Mouse (Mus musculus): ENCODE measurements around the gene Ndrg3. TPM values are rescaled to one million over a fixed set of nuclear protein-coding genes. Genes with fewer than 3 reads are reported as not detected.

Gene Ndrg3
- polyA plus RNA-seq, 1 experiment: 197 TPM

- Histone ChIP-seq H3K36me3 (ENCODE audit: control insufficient read depth, insufficient read depth, low read length) (peaks cover 9% of the 10 kb centered on the region; the same call in 1 of the 2 replicates), H3K4me1 (replicated peaks; ENCODE audit: control insufficient read depth, insufficient read depth, low read length) (no peaks in the 10 kb centered on the region), H3K27ac (ENCODE audit: control insufficient read depth, insufficient read depth, low read length) (no peak overlapping the region), H3K4me3 (ENCODE audit: control insufficient read depth, insufficient read depth, low read length) (no peak overlapping the region), H3K27me3 (ENCODE audit: control insufficient read depth, insufficient read depth, low read length) (no peaks in the 10 kb centered on the region)
- no peak for DNase-seq
- 94% methylated on average over 6 of the region's 6 CpGs for WGBS
- TF ChIP-seq CTCF (IDR thresholded peaks at IDR 0.05; ENCODE audit: borderline replicate concordance, control insufficient read depth, extremely low read depth, insufficient read depth, low read length, poor library complexity) (no peak), POLR2A (IDR thresholded peaks at IDR 0.05; ENCODE audit: control insufficient read depth, extremely low read depth, insufficient read depth, low read length, poor library complexity) (no peak)
Measured at GRCm38 (mm10) chr2:156935005-156935404, 56.9 kb downstream of the Ndrg3 start.

- Histone ChIP-seq H3K27me3 (ENCODE audit: control insufficient read depth, insufficient read depth, low read length) (no peaks in the 10 kb centered on the region), H3K36me3 (ENCODE audit: control insufficient read depth, insufficient read depth, low read length) (peaks cover 9% of the 10 kb centered on the region; the same call in 1 of the 2 replicates), H3K27ac (ENCODE audit: control insufficient read depth, insufficient read depth, low read length) (no peak overlapping the region), H3K4me3 (ENCODE audit: control insufficient read depth, insufficient read depth, low read length) (no peak overlapping the region), H3K4me1 (replicated peaks; ENCODE audit: control insufficient read depth, insufficient read depth, low read length) (no peaks in the 10 kb centered on the region)
- 98% methylated on average over 1 of the region's 1 CpGs for WGBS
- DNase-seq: no peak
- TF ChIP-seq POLR2A (IDR thresholded peaks at IDR 0.05; ENCODE audit: control insufficient read depth, extremely low read depth, insufficient read depth, low read length, poor library complexity): no peak
- TF ChIP-seq CTCF (IDR thresholded peaks at IDR 0.05; ENCODE audit: borderline replicate concordance, control insufficient read depth, extremely low read depth, insufficient read depth, low read length, poor library complexity): no peak
Measured at GRCm38 (mm10) chr2:156933426-156933825, 58.4 kb downstream of the Ndrg3 start.

- H3K27ac ChIP-seq (ENCODE audit: control insufficient read depth, insufficient read depth, low read length): no peak overlapping the region
- 96% methylated on average over 2 of the region's 2 CpGs for WGBS
- DNase-seq: no peak
- TF ChIP-seq POLR2A (IDR thresholded peaks at IDR 0.05; ENCODE audit: control insufficient read depth, extremely low read depth, insufficient read depth, low read length, poor library complexity) (no peak), CTCF (IDR thresholded peaks at IDR 0.05; ENCODE audit: borderline replicate concordance, control insufficient read depth, extremely low read depth, insufficient read depth, low read length, poor library complexity) (no peak)
- H3K36me3 ChIP-seq (ENCODE audit: control insufficient read depth, insufficient read depth, low read length): peaks cover 6% of the 10 kb centered on the region; the same call in 1 of the 2 replicates
- H3K4me1 ChIP-seq (replicated peaks; ENCODE audit: control insufficient read depth, insufficient read depth, low read length): no peaks in the 10 kb centered on the region
- no peaks in the 10 kb centered on the region for H3K27me3 ChIP-seq (ENCODE audit: control insufficient read depth, insufficient read depth, low read length)
- no peak overlapping the region for H3K4me3 ChIP-seq (ENCODE audit: control insufficient read depth, insufficient read depth, low read length)
Measured at GRCm38 (mm10) chr2:156931421-156931820, 60.4 kb downstream of the Ndrg3 start.

GRCm38 (mm10) chr2:156930549-156930948, 61.3 kb downstream of the Ndrg3 start:
- Histone ChIP-seq H3K27me3 (ENCODE audit: control insufficient read depth, insufficient read depth, low read length) (no peaks in the 10 kb centered on the region), H3K27ac (ENCODE audit: control insufficient read depth, insufficient read depth, low read length) (no peak overlapping the region), H3K36me3 (ENCODE audit: control insufficient read depth, insufficient read depth, low read length) (peaks cover 6% of the 10 kb centered on the region; the same call in 1 of the 2 replicates), H3K4me3 (ENCODE audit: control insufficient read depth, insufficient read depth, low read length) (no peak overlapping the region), H3K4me1 (replicated peaks; ENCODE audit: control insufficient read depth, insufficient read depth, low read length) (no peaks in the 10 kb centered on the region)
- DNase-seq: no peak
- 93% methylated on average over 6 of the region's 6 CpGs for WGBS
- TF ChIP-seq CTCF (IDR thresholded peaks at IDR 0.05; ENCODE audit: borderline replicate concordance, control insufficient read depth, extremely low read depth, insufficient read depth, low read length, poor library complexity) (no peak), POLR2A (IDR thresholded peaks at IDR 0.05; ENCODE audit: control insufficient read depth, extremely low read depth, insufficient read depth, low read length, poor library complexity) (no peak)

- Histone ChIP-seq H3K27ac (ENCODE audit: control insufficient read depth, insufficient read depth, low read length) (no peak overlapping the region), H3K4me1 (replicated peaks; ENCODE audit: control insufficient read depth, insufficient read depth, low read length) (no peaks in the 10 kb centered on the region), H3K4me3 (ENCODE audit: control insufficient read depth, insufficient read depth, low read length) (no peak overlapping the region), H3K27me3 (ENCODE audit: control insufficient read depth, insufficient read depth, low read length) (no peaks in the 10 kb centered on the region), H3K36me3 (ENCODE audit: control insufficient read depth, insufficient read depth, low read length) (peaks cover 4% of the 10 kb centered on the region; the same call in 1 of the 2 replicates)
- no peak for DNase-seq
- 71% methylated on average over 11 of the region's 11 CpGs for WGBS
- TF ChIP-seq CTCF (IDR thresholded peaks at IDR 0.05; ENCODE audit: borderline replicate concordance, control insufficient read depth, extremely low read depth, insufficient read depth, low read length, poor library complexity) (no peak), POLR2A (IDR thresholded peaks at IDR 0.05; ENCODE audit: control insufficient read depth, extremely low read depth, insufficient read depth, low read length, poor library complexity) (no peak)
Measured at GRCm38 (mm10) chr2:156929519-156930120, 62.2 kb downstream of the Ndrg3 start.

- no peaks in the 10 kb centered on the region for H3K27me3 ChIP-seq (ENCODE audit: control insufficient read depth, insufficient read depth, low read length)
- no peak overlapping the region for H3K27ac ChIP-seq (ENCODE audit: control insufficient read depth, insufficient read depth, low read length)
- TF ChIP-seq POLR2A (IDR thresholded peaks at IDR 0.05; ENCODE audit: control insufficient read depth, extremely low read depth, insufficient read depth, low read length, poor library complexity) (no peak), CTCF (IDR thresholded peaks at IDR 0.05; ENCODE audit: borderline replicate concordance, control insufficient read depth, extremely low read depth, insufficient read depth, low read length, poor library complexity) (no peak)
- no peak overlapping the region for H3K4me3 ChIP-seq (ENCODE audit: control insufficient read depth, insufficient read depth, low read length)
- no peak for DNase-seq
- H3K4me1 ChIP-seq (replicated peaks; ENCODE audit: control insufficient read depth, insufficient read depth, low read length): no peaks in the 10 kb centered on the region
- 97% methylated on average over 6 of the region's 6 CpGs for WGBS
- peaks cover 4% of the 10 kb centered on the region; the same call in 1 of the 2 replicates for H3K36me3 ChIP-seq (ENCODE audit: control insufficient read depth, insufficient read depth, low read length)
Measured at GRCm38 (mm10) chr2:156928606-156929005, 63.2 kb downstream of the Ndrg3 start.

All from thymus, adult 2 months (tissue).